Mouse (Mus musculus): ENCODE data around the gene Gm21996. TPM values are rescaled to one million over a fixed set of nuclear protein-coding genes. Genes with fewer than 3 reads are reported as not detected.
"Not testable (repeated sequence)": the region's sequence is repeated elsewhere in the genome, so short reads cannot be mapped to it uniquely, and the experiment has no call there.

The Gm21996 gene
- polyA plus RNA-seq (2012; rRNA removed): not detected in 2 replicates

DNA sequence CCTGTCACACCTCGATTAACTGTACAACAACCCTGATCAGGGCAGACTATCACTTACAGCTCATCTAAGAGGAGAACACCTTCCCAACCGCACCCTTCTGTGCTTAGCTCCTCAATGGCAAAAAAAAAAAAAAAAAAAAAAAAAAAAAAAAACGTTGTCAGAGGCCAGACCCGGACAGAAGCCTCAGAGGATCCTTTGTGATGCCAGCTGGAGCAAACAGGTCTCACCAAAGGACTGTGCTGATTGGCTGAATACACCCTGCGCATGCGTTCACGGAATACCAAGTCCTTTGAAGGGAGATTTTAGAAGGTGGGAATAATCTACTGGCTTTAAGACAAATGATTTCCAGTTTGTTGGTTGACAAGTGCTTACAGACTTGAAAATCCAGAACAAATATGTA is at the start of gene Gm21996:
Gm21996 (minus strand) TSS at position 101 of the 400 bp plus-strand sequence.
- not testable (repeated sequence) for DNase-seq (ENCODE audit: low read depth)

Measured in gonadal fat pad, adult 2 months (tissue).